Mouse (Mus musculus) brown adipose tissue, adult 24 weeks (tissue): ENCODE measurements around the gene Slc17a1. TPM values are rescaled to one million over a fixed set of nuclear protein-coding genes. Genes with fewer than 3 reads are reported as not detected.

Source experiments
- polyA plus RNA-seq: library from polyadenylated mRNA; stranded (reverse); fragments of >200 nt; gene quantifications from 2 replicates; pipeline ENCODE4 v1.2.4, GENCODE M21; 2012; ENCODE audit not compliant: missing spikeins, insufficient read depth, insufficient read length

Slc17a1 gene
- polyA plus RNA-seq, 1 experiment = not detected

Other genes with a start within 250 kb of the Slc17a1 start
- gene Hist1h2be, start 246.6 kb upstream of the Slc17a1 start, polyA plus RNA-seq = 8.2 and 13.8 TPM in 2 replicates
- 4.0 TPM in 2 replicates for gene Hist1h1e, start 245.2 kb upstream of the Slc17a1 start, polyA plus RNA-seq
- 0.59 and 1.0 TPM in 2 replicates for gene Hist1h2ac, start 183.8 kb upstream of the Slc17a1 start, polyA plus RNA-seq
- 190 and 234 TPM in 2 replicates for gene Hist1h2bc, start 183.6 kb upstream of the Slc17a1 start, polyA plus RNA-seq
- not detected in 2 replicates for gene Hist1h1t, start 171.9 kb upstream of the Slc17a1 start, polyA plus RNA-seq
- gene Hist1h4c, start 169.3 kb upstream of the Slc17a1 start, polyA plus RNA-seq = 2.1 TPM in 1 of 2 replicates, not detected in the other
- 30.2 and 34.3 TPM in 2 replicates for gene Hfe, start 156.9 kb upstream of the Slc17a1 start, polyA plus RNA-seq
- gene Hist1h1c, start 128.9 kb upstream of the Slc17a1 start, polyA plus RNA-seq = 112 and 175 TPM in 2 replicates
- not detected in 2 replicates for gene Hist1h3c, start 122.1 kb upstream of the Slc17a1 start, polyA plus RNA-seq
- not detected in 2 replicates for gene Hist1h2bb, start 121.0 kb upstream of the Slc17a1 start, polyA plus RNA-seq
- not detected in 2 replicates for gene Hist1h2ab, start 116.6 kb upstream of the Slc17a1 start, polyA plus RNA-seq
- gene Hist1h3b, start 115.5 kb upstream of the Slc17a1 start, polyA plus RNA-seq = not detected in 2 replicates
- gene Hist1h4b, start 110.7 kb upstream of the Slc17a1 start, polyA plus RNA-seq = not detected in 2 replicates
- gene Hist1h4a, start 106.5 kb upstream of the Slc17a1 start, polyA plus RNA-seq = not detected in 2 replicates
- gene Hist1h3a, start 105.4 kb upstream of the Slc17a1 start, polyA plus RNA-seq = not detected in 2 replicates
- gene Hist1h1a, start 104.1 kb upstream of the Slc17a1 start, polyA plus RNA-seq = not detected in 2 replicates
- gene Trim38, start 97.8 kb upstream of the Slc17a1 start, polyA plus RNA-seq = not detected in 2 replicates
- not detected in 2 replicates for gene Slc17a2, start 60.8 kb upstream of the Slc17a1 start, polyA plus RNA-seq
- not detected in 2 replicates for gene Slc17a3, start 28.3 kb upstream of the Slc17a1 start, polyA plus RNA-seq
- not detected in 2 replicates for gene Slc17a4, start 47.3 kb downstream of the Slc17a1 start, polyA plus RNA-seq
- not detected in 2 replicates for gene Hist1h2ba, start 66.4 kb downstream of the Slc17a1 start, polyA plus RNA-seq
- gene Hist1h2aa, start 66.7 kb downstream of the Slc17a1 start, polyA plus RNA-seq = not detected in 2 replicates
- not detected in 2 replicates for gene Scgn, start 123.5 kb downstream of the Slc17a1 start, polyA plus RNA-seq